Mouse (Mus musculus): ENCODE results near the gene Myo1g.

The Myo1g gene

DNA sequence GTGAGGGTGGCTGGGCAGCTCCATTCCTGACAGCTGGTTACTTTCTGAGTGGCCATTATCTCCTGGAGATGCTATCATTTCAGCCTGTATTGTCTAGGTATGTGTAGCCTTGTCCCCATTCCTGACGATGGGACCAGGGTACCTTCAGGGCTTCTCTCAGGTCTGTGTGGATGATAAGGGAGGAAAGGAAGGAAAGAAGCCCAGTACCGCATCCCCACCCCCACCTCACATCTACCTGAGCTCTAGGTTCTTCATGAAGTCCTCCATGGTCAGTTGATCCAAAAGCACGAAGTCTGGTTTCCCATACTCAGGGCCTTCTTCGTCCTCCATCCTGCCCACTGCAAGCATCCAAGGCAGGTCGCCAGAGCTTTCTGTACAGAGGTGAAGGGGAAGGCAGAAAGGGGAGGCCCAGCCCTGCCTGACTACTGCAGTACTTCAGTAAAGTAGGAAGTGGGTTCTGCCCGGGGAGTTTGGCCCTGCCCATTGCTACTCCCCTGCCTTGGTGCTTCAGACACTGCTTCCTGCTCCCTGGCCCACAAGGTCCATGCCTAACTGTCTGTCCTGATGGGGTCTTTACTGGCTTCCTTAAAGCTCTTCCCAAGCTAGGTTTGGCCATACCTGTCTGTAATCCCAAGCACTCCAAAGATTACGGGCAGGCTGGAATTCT is at the start of gene Myo1g:
Gene Myo1g, minus strand, starts transcription at position 459 of the 667 bp plus-strand sequence.
- no peak for DNase-seq (ENCODE audit: low spot score in 2 of 2)

DNA sequence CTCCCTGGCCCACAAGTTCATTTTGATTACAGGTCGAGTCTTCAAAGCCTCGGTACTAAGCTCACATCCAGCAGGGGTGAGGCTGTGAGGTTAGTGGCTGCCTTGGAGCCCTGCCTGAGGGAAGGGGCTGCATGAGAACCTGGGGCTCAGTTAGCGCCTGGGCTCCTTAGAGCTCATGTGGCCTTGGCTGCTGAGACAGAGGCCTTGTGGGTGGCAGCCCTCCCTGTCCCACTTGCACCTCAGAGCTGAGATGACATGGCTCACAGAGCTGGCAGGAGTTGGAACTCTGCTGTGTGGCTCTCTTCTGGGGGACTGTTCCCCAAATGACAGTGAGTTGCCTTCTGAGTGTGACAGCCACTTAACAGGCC is 48.6 kb upstream of the Myo1g start:
- DNase-seq (ENCODE audit: low spot score in 2 of 2): no peak

DNA sequence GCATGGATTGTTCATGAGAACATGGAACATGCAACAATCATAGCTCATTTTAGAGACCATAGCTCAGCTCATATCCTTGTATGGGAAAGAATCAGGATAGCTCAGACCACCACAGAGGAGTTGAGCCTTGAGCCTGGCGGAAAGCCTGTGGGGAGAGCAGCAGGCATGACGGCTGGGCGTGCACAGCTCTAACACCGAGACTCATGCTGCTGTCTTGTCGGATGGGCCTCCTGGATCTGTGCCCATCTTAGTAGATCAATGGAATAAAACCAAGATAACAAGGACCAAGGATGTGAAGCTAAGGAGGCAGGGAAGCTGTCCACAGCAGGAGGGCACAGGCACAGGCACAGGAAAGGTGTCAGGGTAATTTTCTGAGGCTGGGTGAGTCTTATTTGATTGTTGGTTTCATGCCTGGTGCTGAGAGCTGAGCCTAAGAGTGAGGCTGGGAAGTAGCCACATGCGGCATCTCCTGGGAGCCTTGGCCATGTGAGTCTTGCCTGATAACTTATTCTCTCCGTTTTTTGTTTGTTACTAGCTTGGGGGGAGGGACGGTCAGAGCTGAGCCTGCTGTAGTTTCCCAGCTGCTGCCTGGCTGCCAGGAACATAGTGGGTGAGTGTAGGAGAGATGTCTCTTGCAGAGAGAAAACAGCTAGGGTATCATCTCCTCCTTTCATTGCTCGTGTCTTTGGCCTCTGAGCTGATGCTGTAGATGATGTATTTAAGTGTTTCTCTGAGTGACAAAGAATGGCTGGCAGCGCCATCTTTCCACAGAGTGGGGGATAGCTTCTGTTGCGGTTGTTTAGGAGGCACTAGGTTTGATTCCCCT is 48.0 kb upstream of the Myo1g start:
- peak in 1 of 2 experiments; percentile 22 for DNase-seq (ENCODE audit: low spot score in 2 of 2)

DNA sequence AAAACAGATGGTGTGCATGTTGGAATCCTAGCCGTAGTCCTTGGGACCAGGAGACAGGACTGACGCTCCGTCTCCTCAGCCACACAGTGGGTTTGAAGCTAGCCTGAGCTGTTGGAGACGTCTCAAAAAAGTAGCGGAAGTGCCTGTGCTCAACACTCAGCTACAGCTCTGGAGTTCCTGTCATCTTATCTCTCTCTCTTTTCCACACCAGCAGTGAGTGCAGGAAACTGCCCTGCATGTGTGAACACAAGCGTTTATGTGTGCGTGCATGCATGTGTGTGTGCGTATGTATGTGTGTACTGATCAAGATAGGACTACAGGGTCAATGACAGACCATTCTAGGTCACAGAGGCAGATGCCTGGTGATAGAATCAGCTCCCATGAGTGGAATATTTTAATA is 47.2 kb upstream of the Myo1g start:
- DNase-seq (ENCODE audit: low spot score in 2 of 2): no peak

DNA sequence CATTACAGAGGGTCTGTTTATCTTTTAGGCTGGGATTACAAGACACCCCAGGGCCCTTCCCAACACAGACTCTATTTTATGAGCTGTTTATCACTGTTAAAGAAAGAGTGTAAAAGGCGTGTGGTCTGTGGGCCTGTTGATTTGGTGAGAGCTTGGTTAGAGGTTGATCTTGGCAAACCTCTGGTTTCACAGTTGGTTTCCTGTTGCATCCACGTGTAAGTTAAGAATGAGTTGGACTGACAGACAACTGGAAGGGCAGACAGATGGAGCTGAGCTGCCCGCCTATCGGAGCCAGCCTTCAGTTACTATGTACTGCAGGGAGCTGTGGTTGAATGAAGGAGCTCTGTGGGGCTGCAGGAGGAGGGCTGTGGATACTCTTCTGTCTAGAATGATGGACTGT is 45.7 kb upstream of the Myo1g start:
- no peak for DNase-seq (ENCODE audit: low spot score in 2 of 2)

DNA sequence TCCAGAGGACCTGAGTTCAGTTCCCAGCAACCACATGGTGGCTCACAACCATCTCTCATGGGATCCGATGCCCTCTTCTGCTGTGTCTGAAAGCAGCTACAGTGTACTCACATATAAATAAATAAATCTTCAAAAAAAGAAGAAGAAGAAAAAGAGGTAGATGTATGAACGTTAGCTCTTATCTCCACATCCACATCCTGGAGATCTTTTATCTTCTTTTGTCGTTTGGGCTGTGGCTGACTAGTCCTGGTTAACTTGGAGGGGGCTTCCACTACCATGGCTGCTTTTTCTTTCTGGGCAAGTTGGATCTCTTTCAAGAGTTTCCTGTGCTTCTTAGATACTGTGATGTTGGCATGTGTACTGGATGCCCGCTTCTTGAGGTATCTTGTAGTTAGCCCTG is 42.4 kb upstream of the Myo1g start:
- no peak for DNase-seq (ENCODE audit: low spot score in 2 of 2)

DNA sequence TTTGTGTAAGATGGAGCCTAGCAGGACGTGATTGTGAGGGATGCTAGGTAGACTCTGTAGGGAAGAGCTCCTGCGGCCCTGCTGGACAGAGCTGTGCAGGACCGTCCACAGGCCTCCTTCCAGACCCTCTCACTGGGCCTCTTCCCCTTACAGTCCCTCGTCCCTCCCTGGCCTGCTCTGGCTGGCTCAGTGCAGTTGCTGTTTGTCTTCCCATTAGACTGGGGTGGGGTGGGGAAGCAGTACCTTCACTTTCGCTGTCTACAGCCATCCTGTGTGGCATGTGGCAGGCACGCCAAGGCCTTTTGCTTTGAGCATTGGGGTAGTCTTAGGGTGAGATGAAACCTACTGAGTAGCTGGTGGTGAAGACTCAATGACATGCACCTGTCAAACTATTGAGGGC is 41.6 kb upstream of the Myo1g start:
- no peak for DNase-seq (ENCODE audit: low spot score in 2 of 2)

DNA sequence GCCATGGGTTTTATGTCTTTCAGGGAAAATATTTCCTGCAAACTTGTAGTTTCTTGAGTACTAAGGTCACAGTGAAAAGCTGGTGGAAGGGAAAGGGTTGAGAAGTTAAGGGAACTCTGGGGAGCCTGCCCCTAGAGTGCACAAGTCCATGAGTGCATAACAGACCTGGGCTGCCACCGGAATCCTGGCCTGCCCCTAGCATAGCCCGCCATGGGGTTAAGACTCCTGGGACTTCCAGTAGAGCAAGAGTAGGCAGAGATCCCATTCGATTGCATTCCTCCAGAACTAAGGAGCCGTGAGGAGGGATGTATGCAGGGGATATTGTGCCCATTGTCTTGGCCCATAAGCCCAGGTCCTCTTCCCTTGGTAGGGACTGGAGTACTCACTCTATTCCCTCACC is 40.7 kb upstream of the Myo1g start:
- no peak for DNase-seq (ENCODE audit: low spot score in 2 of 2)

DNA sequence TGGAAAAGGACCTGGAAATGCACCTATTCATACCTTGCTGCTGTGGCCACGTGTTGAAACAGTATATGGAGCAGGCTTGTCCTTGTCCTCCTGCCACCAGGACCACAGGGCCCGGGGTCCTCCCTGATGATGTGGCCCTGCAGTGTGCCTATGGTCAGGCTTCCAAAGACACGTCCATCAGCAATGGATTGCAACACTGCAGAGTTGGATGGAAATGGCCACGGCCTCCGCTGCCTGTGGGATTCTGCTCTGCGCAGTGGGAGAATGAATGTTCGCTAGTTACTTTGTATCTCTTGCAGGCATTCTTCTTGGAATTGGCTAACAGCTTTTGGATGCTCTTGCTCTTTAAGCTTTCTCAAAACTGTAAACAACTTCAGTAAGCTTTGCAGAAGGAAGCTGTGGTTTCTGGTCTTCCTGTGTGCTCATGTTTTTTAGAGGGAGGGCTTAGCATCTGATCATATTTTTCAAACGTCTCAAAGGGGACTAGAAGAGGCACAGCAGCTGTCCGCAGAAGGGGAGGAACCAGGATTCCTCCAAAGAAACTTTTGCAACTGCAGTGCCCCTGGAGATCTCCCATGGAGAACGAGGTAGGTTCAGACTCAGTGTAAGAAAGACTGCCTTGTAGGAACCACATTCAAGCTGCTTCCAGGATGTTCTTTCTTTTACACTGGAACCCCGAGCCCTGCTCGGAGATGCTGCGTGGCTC is 40.0 kb upstream of the Myo1g start:
- no peak for DNase-seq (ENCODE audit: low spot score in 2 of 2)

DNA sequence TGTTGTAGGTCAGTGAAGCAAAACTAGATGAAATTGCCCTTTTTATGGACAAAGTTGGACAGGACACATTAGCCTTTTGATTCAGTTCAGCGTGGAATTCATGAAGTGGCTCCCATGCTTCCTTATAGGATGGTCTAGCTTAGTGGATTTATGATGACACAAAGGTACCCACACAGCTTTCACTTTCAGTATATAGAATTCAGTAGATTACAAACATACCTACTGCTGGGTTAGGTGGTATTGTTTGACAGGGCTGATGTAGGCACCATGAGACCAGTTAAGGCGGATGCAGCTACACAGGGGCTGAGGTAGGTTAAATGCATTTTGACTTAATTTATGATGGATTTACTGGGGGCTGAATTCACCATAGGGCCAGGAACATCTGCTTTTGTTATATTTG is 39.2 kb upstream of the Myo1g start:
- DNase-seq (ENCODE audit: low spot score in 2 of 2): no peak

DNA sequence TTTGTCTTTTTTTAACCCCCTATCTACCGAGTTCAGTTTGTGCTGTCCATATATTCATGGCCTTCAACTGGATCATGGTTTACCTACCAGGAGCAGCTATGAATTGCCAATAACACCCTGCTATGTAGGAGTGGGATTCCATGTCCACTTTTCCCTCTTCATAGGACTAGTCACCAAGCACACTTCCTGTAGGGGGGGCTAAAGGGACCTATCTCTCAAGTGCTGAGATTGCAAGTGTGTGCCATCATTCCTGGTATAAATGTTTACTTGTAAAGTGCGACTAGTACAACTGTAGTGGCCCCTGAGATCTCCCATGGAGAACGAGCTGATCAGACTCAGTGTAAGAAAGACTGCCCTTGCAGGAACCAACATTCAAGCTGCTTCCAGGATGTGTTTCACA is 37.5 kb upstream of the Myo1g start:
- no peak for DNase-seq (ENCODE audit: low spot score in 2 of 2)

DNA sequence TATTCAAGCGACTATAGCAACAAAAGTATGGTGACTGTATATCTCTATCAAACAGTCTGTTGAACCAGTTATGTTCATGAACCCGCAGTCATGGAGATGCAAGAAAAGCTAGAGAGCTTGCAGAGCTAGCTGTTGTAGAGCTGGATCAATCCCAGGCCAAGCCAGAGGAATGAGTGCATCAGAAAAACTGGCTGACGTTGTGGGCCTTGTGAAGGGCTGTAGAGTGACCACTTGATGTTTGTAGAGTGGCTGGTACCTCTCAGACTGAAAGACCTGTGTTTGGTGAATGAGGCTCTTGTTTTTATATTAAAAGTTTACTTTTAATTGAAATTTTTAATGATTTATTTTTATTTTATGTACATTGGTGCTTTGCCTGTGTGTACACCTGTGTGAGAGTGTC is 29.4 kb upstream of the Myo1g start:
- DNase-seq (ENCODE audit: low spot score in 2 of 2): no peak

DNA sequence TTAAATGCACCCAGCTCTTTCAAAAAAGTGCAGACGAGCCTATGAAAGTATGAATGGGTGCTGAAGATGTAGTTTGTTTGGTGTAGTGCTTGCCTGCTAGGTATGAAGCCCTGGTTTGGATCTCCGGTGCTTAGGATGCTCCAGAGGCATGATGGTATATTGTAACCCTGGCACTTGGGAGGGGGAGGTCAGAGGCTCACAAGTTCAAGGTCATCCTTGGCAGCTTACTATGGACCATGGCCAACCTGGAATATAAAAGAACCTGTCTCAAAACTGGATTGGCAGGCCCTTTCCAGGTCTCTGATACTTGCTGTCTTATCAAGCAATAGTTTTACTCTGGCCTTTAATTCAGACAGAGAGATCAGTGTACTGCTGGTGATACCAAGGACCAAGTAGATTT is 29.0 kb upstream of the Myo1g start:
- DNase-seq (ENCODE audit: low spot score in 2 of 2): no peak

DNA sequence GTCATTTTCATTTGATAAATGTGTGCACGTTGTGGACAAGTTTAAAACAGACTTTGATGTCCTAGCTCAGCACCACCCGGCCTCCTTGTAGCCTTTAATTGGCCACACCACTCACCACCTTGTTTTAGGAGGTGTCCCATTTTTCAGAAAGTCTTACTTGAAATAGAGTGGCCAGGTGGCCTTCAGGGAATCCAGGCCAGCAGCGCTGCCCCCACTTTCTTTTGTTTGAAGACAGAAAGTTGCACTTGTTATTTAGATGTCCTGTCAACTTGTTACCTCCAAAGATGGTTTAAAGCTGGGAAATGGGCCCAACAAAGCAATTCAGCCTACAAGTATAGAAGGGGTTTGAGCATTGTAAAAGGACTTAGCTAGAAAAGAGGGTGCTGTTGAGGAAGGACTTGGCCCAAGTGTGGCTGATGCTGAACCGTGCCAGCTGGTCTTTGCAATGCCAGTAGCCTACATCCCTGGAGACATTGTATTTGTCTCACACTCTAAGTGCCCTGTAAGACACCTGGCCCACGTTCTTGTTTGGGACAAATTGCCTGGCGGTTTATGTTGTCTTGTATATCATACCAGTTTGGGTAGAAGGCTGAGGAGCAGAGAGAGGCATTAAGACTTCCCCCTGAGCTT is 27.0 kb upstream of the Myo1g start:
- DNase-seq (ENCODE audit: low spot score in 2 of 2): no peak

DNA sequence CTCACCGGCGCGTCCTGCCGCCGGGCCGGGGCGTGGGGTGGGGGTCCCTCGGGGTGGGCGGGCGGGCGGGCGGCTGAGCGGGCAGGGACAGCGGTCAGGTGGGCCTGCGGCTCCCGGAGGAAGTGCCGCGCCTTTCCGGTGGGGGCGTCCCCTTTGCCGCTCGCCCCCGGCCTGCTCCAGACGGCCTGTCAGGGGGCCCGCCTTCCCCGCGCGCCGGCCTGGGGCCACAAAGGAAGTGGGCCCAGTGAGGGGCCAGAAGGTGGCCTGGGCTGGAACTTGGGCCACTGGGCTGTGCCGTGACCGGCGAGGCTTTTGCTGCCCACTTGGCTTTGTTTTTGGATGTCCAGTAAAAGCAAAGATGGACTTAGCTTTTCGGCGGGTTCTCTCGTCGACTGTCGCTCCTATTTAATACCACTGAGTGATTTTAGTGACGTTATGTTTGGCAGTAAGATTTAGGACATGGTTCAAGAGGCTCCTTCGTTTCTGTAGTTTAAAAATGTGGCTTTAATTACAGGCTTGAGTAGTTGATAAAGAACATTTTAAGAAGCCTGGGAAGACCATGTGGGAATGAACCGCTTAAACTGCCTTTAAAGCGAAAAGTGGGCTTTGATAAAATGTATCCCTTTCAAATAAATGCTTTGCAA is 26.4 kb upstream of the Myo1g start:
- DNase-seq (ENCODE audit: low spot score in 2 of 2): peak; percentile 38 to 65

DNA sequence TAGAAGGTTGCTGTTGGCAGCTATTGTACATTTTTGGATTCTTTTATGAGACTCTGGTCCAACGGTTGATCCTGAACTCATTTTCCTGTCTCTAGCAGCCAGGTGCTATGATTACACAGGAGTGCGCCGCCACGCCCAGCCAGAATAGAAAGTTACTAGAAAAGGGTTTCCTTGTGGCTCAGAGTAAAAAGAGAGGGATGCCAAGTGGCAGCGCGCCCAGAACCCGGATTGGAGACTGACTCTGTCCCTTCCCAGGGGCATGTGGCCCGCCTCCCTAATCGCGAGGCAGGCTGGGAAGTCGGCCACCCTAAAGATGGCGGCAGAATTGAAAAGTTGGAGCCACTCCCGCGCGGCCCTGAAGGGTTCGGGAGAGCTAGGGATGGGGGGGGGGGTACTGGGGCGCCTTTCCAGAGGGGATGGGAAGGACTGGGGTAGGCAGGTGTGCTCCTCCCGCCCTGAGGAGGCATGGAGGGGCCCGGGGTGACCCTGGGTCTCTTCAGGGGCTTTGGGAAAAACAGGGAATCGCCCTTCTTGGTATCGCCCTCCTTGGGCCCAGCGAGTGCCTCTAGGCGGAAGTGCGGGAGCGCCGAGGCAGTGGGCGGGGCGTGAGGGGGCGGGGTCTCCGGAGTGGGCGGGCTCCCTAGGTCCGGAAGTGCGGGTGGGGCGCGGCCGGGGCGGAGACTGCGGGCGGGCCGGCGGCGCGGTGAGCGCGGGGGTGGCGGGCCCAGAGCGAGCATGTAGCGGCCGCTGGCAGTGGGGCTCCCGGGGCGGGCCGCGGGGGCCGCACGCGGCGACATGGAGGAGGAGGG is 25.6 kb upstream of the Myo1g start, which contains the start of gene Ccm2:
Gene Ccm2, plus strand, starts transcription at position 683 of the 809 bp plus-strand sequence.
- DNase-seq (ENCODE audit: low spot score in 2 of 2): peak; percentile 92 to 93

DNA sequence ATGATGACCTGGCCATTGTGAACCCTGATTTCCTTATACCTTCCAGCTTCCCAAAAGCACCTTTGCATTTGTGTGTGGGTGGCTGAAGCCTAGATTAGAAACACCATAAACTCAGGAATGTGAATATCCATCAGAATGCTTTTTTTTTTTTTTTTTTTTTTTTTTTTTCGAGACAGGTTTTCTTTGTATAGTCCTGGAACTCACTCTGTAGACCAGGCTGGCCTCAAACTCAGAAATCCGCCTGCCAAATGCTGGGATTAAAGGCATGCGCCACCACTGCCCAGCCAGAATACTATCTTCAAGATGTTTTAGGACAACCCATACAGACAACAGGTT is 25.1 kb upstream of the Myo1g start:
- no peak for DNase-seq (ENCODE audit: low spot score in 2 of 2)

DNA sequence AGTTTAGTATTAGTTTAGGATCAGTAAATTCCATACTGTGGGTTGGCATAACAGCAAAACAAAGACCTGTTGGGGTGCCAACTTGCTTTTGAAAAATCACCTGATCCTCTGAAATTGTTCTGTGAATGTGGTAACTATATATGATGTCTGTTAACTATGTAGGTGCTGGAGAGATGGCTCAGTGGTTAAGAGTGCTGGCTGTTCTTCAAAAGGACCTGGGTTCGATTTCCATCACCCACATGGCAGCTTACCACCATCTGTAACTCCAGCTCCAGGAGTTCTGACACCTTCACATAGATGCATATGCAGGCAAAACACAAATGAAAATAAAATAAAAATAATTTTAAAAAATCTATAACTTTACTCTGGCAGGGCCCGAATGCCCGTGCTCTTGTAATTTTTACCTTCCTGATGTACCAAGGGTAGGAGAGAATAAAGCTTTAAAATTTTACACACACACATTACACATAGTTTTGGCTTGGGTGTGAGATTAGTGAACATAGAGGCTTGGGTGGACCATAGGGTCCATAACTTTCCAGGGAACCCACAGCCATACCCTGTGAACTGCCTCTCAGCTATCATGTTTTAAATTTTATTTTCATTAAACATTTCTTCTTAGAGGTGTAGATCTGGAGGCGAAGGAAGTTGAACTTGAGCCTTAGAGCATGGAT is 24.6 kb upstream of the Myo1g start:
- DNase-seq (ENCODE audit: low spot score in 2 of 2): no peak

DNA sequence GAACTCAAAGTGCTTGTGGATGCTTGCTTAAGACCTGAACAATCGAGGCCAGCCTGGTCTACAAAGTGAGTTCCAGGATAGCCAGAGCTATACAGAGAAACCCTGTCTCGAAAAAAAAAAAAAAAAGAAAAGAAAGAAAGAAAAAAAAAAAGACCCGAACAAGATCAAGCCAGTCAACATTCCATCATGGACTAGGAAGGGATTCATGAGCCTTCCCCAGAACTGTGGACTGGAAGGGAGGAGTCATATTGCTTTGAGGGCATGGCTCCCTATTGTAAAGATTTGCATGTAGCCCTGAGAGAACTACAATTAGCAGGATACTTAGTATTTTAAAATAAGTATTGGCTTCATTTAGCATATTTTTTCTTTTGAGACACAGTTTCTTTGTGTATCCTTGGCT is 23.9 kb upstream of the Myo1g start:
- DNase-seq (ENCODE audit: low spot score in 2 of 2): no peak

DNA sequence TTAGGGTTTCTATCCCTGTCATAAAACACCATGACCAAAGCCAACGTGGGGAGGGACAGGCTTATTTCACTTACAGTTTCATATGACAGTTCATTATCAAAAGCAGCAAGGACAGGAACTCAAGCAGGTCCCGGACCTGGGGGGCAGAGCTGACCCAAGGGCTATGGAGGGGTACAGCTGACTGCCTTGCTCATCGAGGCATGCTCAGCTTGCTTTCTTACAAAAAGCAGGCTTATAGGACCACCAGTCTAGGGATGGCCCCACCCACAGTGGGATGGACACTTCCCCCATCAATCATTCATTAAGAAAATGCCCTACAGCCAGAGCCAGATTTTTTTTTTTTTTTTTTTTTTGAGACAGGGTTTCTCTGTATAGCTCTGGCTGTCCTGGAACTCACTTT is 10.0 kb upstream of the Myo1g start:
- no peak for DNase-seq (ENCODE audit: low spot score in 2 of 2)

DNA sequence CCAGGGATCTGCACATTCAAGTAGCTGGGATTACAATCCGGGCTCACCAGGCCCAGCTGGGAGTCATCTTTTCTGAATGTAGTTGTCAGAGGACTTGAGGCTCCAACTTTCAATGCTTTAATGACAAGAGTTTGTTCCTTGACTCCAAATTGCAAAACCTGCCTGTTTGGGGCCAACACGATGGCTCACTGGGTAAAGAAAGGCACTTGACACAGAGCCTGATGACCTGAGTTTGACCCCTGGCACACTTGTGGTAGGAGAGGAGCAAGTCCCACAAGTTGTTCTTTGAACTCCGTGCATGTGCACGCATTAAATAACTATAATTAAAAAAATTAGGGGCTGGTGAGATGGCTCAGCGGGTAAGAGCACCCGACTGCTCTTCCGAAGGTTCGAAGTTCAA is 9.2 kb upstream of the Myo1g start:
- no peak for DNase-seq (ENCODE audit: low spot score in 2 of 2)
